Mouse (Mus musculus): Measurements from ENCODE around the gene Asxl1. TPM values are rescaled to one million over a fixed set of nuclear protein-coding genes. Genes with fewer than 3 reads are reported as not detected.

Asxl1 gene
- total and polyA plus RNA-seq, 3 experiments, result 15.2 to 35.5 TPM; not detected in 1

GRCm38 (mm10) chr2:153422051-153422450 lies 76.4 kb downstream of the Asxl1 start:
- H3K4me3 ChIP-seq (ENCODE audit: control insufficient read depth in 1 of 2, insufficient read depth in 1 of 2, low read depth in 2 of 2, low read length in 2 of 2), result no peak overlapping the region
- H3K79me2 ChIP-seq (ENCODE audit: control insufficient read depth, insufficient read depth, low read length, poor library complexity), result no peaks in the 10 kb centered on the region
- H3K27me3 ChIP-seq (ENCODE audit: control insufficient read depth in 1 of 2, insufficient read depth in 2 of 2, low read length in 2 of 2), result no peaks in the 10 kb centered on the region
- no peaks in the 10 kb centered on the region for H3K4me1 ChIP-seq (ENCODE audit: control insufficient read depth in 1 of 2, insufficient read depth in 2 of 2, low read length in 2 of 2)
- no peaks in the 10 kb centered on the region for H3K9me3 ChIP-seq (replicated peaks; ENCODE audit: insufficient read depth, low read length)
- H3K9ac ChIP-seq (ENCODE audit: control insufficient read depth, low read depth, low read length, poor library complexity, severe bottlenecking), result no peak overlapping the region
- TF ChIP-seq MAZ (IDR thresholded peaks at IDR 0.05; ENCODE audit: low read depth, low read length), result no peak
- TF ChIP-seq MYB (IDR thresholded peaks at IDR 0.05; ENCODE audit: low read depth, low read length), result no peak
- no peak for DNase-seq (ENCODE audit: low read depth, low spot score)
- no peaks in the 10 kb centered on the region for H3K36me3 ChIP-seq (ENCODE audit: control insufficient read depth in 1 of 2, insufficient read depth in 2 of 2, low read length in 2 of 2)
- no peak overlapping the region for H3K27ac ChIP-seq (ENCODE audit: control insufficient read depth, low read depth, low read length)

GRCm38 (mm10) chr2:153423113-153423512 lies 77.5 kb downstream of the Asxl1 start:
- Histone ChIP-seq H3K4me3 (ENCODE audit: control insufficient read depth in 1 of 2, insufficient read depth in 1 of 2, low read depth in 2 of 2, low read length in 2 of 2) (no peak overlapping the region), H3K27me3 (ENCODE audit: control insufficient read depth in 1 of 2, insufficient read depth in 2 of 2, low read length in 2 of 2) (no peaks in the 10 kb centered on the region), H3K36me3 (ENCODE audit: control insufficient read depth in 1 of 2, insufficient read depth in 2 of 2, low read length in 2 of 2) (no peaks in the 10 kb centered on the region), H3K79me2 (ENCODE audit: control insufficient read depth, insufficient read depth, low read length, poor library complexity) (no peaks in the 10 kb centered on the region), H3K27ac (ENCODE audit: control insufficient read depth, low read depth, low read length) (no peak overlapping the region), H3K4me1 (ENCODE audit: control insufficient read depth in 1 of 2, insufficient read depth in 2 of 2, low read length in 2 of 2) (no peaks in the 10 kb centered on the region), H3K9me3 (replicated peaks; ENCODE audit: insufficient read depth, low read length) (no peaks in the 10 kb centered on the region), H3K9ac (ENCODE audit: control insufficient read depth, low read depth, low read length, poor library complexity, severe bottlenecking) (no peak overlapping the region)
- no peak for TF ChIP-seq ETS1 (IDR thresholded peaks at IDR 0.05; ENCODE audit: low read depth, low read length)
- no peak for TF ChIP-seq ZC3H11A (IDR thresholded peaks at IDR 0.05; ENCODE audit: low read depth, low read length)
- TF ChIP-seq RAD21 (IDR thresholded peaks at IDR 0.05; ENCODE audit: low read depth, low read length), result no peak
- no peak for TF ChIP-seq TBP (IDR thresholded peaks at IDR 0.05; ENCODE audit: low read depth, low read length)
- no peak for TF ChIP-seq POLR2A (IDR thresholded peaks at IDR 0.05; ENCODE audit: control insufficient read depth in 1 of 2, insufficient read depth in 1 of 2, low read depth in 1 of 2, low read length in 2 of 2, poor library complexity in 1 of 2)
- no peak for TF ChIP-seq POLR2AphosphoS5 (IDR thresholded peaks at IDR 0.05; ENCODE audit: borderline replicate concordance, low read depth, low read length)
- TF ChIP-seq MAX (IDR thresholded peaks at IDR 0.05; ENCODE audit: low read length), result no peak
- no peak for TF ChIP-seq UBTF (IDR thresholded peaks at IDR 0.05; ENCODE audit: borderline replicate concordance, insufficient read depth, low read depth, low read length)
- no peak for DNase-seq (ENCODE audit: low read depth, low spot score)

- no peak overlapping the region for H3K4me3 ChIP-seq (ENCODE audit: control insufficient read depth in 1 of 2, insufficient read depth in 1 of 2, low read depth in 2 of 2, low read length in 2 of 2)
Measured at GRCm38 (mm10) chr2:153424557-153424956, 78.9 kb downstream of the Asxl1 start.

More at GRCm38 (mm10) chr2:153424557-153424956, 78.9 kb downstream of the Asxl1 start:
- H3K27ac ChIP-seq (ENCODE audit: control insufficient read depth, low read depth, low read length), result no peak overlapping the region
- TF ChIP-seq POLR2AphosphoS5 (IDR thresholded peaks at IDR 0.05; ENCODE audit: borderline replicate concordance, low read depth, low read length) (no peak), SIN3A (IDR thresholded peaks at IDR 0.05; ENCODE audit: low read length) (no peak), BHLHE40 (IDR thresholded peaks at IDR 0.05; ENCODE audit: borderline replicate concordance, low read depth, low read length) (no peak), ZKSCAN1 (IDR thresholded peaks at IDR 0.05; ENCODE audit: low read depth, low read length) (no peak)
- no peaks in the 10 kb centered on the region for H3K27me3 ChIP-seq (ENCODE audit: control insufficient read depth in 1 of 2, insufficient read depth in 2 of 2, low read length in 2 of 2)
- no peaks in the 10 kb centered on the region for H3K36me3 ChIP-seq (ENCODE audit: control insufficient read depth in 1 of 2, insufficient read depth in 2 of 2, low read length in 2 of 2)
- no peaks in the 10 kb centered on the region for H3K9me3 ChIP-seq (replicated peaks; ENCODE audit: insufficient read depth, low read length)
- H3K79me2 ChIP-seq (ENCODE audit: control insufficient read depth, insufficient read depth, low read length, poor library complexity), result no peaks in the 10 kb centered on the region
- no peak for DNase-seq (ENCODE audit: low read depth, low spot score)
- no peak overlapping the region for H3K9ac ChIP-seq (ENCODE audit: control insufficient read depth, low read depth, low read length, poor library complexity, severe bottlenecking)
- H3K4me1 ChIP-seq (ENCODE audit: control insufficient read depth in 1 of 2, insufficient read depth in 2 of 2, low read length in 2 of 2), result no peaks in the 10 kb centered on the region

All from MEL (cell line).